Mouse (Mus musculus): ENCODE results near the gene Spred2. TPM values are rescaled to one million over a fixed set of nuclear protein-coding genes. Genes with fewer than 3 reads are reported as not detected.

The Spred2 gene
- polyA plus RNA-seq, 1 experiment from 2014 or later, result 8.4 TPM

- peaks cover 80% of the 10 kb centered on the region for H3K36me3 ChIP-seq (ENCODE audit: control insufficient read depth, insufficient read depth, low read length)
- H3K4me1 ChIP-seq (replicated peaks; ENCODE audit: control insufficient read depth, insufficient read depth, low read length), result no peaks in the 10 kb centered on the region
- ATAC-seq (replicated peaks; ENCODE audit: low FRiP score, low TSS enrichment, low read depth), result no peak
These were observed 148.7 kb downstream of the Spred2 start for GRCm38 (mm10) chr11:20072826-20073225.

More at GRCm38 (mm10) chr11:20072826-20073225, 148.7 kb downstream of the Spred2 start:
- WGBS, result 94% methylated on average over 5 of the region's 5 CpGs
- no peak for DNase-seq (ENCODE audit: low spot score)
- no peaks in the 10 kb centered on the region for H3K9me3 ChIP-seq (ENCODE audit: control insufficient read depth, low read length)
- no peak overlapping the region for H3K4me3 ChIP-seq (ENCODE audit: low read depth, low read length)
- H3K27me3 ChIP-seq (replicated peaks; ENCODE audit: control insufficient read depth, insufficient read depth, low read length), result no peaks in the 10 kb centered on the region
- H3K27ac ChIP-seq (ENCODE audit: low read depth), result no peak overlapping the region
- no peak overlapping the region for H3K4me2 ChIP-seq (ENCODE audit: low read length)
- no peak overlapping the region for H3K9ac ChIP-seq (ENCODE audit: low read length)

Other genes starting within 250 kb of the Spred2 start
- gene Actr2, start 188.5 kb downstream of the Spred2 start, polyA plus RNA-seq (2014; fragmentation: Nextera tagmentation; extraction: Ambion mirVana), result 66.5 and 68.4 TPM in 2 replicates